Mouse (Mus musculus) forebrain, embryonic 10.5 days (tissue): ENCODE measurements around the gene Laptm5. TPM values are rescaled to one million over a fixed set of nuclear protein-coding genes. Genes with fewer than 3 reads are reported as not detected.

Experiments used
- polyA plus RNA-seq: library from polyadenylated mRNA; unstranded; fragments of >200 nt; fragmentation: Nextera tagmentation; extraction: Ambion mirVana; gene quantifications from 2 replicates; pipeline ENCODE4 v1.2.1, GENCODE M21; 2016

Gene Laptm5
- polyA plus RNA-seq, 1 experiment from 2014 or later: 17.1 TPM

Other genes starting within 250 kb of the Laptm5 start
- gene Pum1, start 249.8 kb upstream of the Laptm5 start, polyA plus RNA-seq: 121 and 126 TPM in 2 replicates
- gene Sdc3, start 120.6 kb upstream of the Laptm5 start, polyA plus RNA-seq: 17.8 and 18.7 TPM in 2 replicates
- gene Matn1, start 31.3 kb downstream of the Laptm5 start, polyA plus RNA-seq: not detected in 2 replicates